Mouse (Mus musculus): ENCODE data around the gene AI481877. TPM values are rescaled to one million over a fixed set of nuclear protein-coding genes. Genes with fewer than 3 reads are reported as not detected.

AI481877 gene
- polyA plus RNA-seq, 1 experiment from 2014 or later: not detected

Other genes starting within 250 kb of the AI481877 start
- gene Ecpas, start 226.2 kb downstream of the AI481877 start, polyA plus RNA-seq (2015; fragmentation: Nextera tagmentation; extraction: Ambion mirVana): 31.6 and 33.9 TPM in 2 replicates
- gene Zkscan16, start 195.4 kb downstream of the AI481877 start, polyA plus RNA-seq (2015; fragmentation: Nextera tagmentation; extraction: Ambion mirVana): 1.1 and 1.2 TPM in 2 replicates
- gene Ptgr1, start 151.9 kb downstream of the AI481877 start, polyA plus RNA-seq (2015; fragmentation: Nextera tagmentation; extraction: Ambion mirVana): 23.8 and 25.5 TPM in 2 replicates
- gene Dnajc25, start 143.9 kb downstream of the AI481877 start, polyA plus RNA-seq (2015; fragmentation: Nextera tagmentation; extraction: Ambion mirVana): 15.7 and 16.6 TPM in 2 replicates
- 19.3 and 20.3 TPM in 2 replicates for gene Gm20503, start 135.8 kb downstream of the AI481877 start, polyA plus RNA-seq (2015; fragmentation: Nextera tagmentation; extraction: Ambion mirVana)
- 193 and 195 TPM in 2 replicates for gene Gng10, start 103.9 kb downstream of the AI481877 start, polyA plus RNA-seq (2015; fragmentation: Nextera tagmentation; extraction: Ambion mirVana)
- 11.9 and 13.4 TPM in 2 replicates for gene Ugcg, start 50.3 kb upstream of the AI481877 start, polyA plus RNA-seq (2015; fragmentation: Nextera tagmentation; extraction: Ambion mirVana)

Data from limb, embryonic 13.5 days (tissue).